Mouse (Mus musculus) stomach, adult 2 months (tissue): ENCODE results near the gene Klhl10. TPM values are rescaled to one million over a fixed set of nuclear protein-coding genes. Genes with fewer than 3 reads are reported as not detected.

ENCODE experiments used
- polyA plus RNA-seq: library from polyadenylated mRNA; depleted of rRNA; stranded (reverse); fragments of >200 nt; gene quantifications from 2 replicates; pipeline ENCODE4 v1.2.3, GENCODE M21; 2012; rRNA removed

Klhl10 gene
- 0.03 TPM in 1 of 2 replicates, not detected in the other for polyA plus RNA-seq

GRCm38 (mm10) chr11:100441797-100442196 is at the start of gene Klhl10, which contains the start of gene Nt5c3b:
TSS of gene Klhl10 (plus strand) at chr11:100441917.
TSS of gene Nt5c3b (minus strand) at chr11:100441808.

GRCm38 (mm10) chr11:100397600-100398389 is 43.9 kb upstream of the Klhl10 start, which contains the start of gene Jup:
TSS of gene Jup (minus strand) at chr11:100397763.

DNA sequence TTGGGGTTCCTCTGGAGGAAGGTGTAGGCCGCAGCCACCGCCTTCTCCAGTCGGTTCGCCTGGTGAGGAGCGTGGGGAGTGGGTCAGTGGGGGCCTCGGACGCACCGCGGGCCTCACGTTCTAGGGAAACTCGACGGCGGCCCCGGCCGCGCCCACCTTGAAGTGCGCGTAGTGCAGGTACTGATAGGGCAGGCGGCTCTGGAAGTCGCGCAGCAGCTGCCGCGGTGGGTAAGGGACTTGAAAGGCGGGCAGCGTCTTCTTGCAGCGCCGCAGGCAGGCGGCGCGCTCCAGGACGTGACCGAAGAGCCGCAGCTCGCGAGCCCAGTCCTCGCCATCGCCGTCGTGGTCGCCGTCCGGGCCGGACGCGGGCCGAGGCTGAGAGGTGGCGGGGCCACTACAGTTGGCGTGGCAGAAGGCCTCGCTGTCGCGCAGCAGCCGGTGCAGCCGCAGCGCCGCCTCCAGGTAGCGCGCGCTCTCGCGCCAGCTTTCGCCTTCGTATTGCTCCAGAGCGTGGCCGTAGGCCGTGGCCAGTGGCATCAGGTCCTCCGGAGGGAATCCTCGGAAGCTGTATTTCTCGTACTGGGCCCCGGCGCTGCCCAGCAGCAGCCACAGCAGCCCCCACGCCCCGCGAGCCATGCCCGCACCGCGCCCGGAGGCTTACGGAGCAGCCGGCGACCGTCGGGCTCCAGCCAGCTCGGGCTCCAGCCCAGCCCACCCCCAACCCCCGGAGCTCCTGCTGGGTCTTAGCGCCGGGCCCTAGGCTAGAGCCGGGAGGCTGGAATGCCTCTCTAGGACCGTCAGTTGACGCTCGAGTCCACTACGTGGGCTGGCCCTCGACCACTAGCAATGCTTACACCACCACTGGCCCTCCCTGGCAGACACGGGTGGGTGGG is 27.4 kb upstream of the Klhl10 start, which contains the start of gene P3h4:
Gene P3h4, minus strand, starts transcription at position 816 of the 893 bp plus-strand sequence.

DNA sequence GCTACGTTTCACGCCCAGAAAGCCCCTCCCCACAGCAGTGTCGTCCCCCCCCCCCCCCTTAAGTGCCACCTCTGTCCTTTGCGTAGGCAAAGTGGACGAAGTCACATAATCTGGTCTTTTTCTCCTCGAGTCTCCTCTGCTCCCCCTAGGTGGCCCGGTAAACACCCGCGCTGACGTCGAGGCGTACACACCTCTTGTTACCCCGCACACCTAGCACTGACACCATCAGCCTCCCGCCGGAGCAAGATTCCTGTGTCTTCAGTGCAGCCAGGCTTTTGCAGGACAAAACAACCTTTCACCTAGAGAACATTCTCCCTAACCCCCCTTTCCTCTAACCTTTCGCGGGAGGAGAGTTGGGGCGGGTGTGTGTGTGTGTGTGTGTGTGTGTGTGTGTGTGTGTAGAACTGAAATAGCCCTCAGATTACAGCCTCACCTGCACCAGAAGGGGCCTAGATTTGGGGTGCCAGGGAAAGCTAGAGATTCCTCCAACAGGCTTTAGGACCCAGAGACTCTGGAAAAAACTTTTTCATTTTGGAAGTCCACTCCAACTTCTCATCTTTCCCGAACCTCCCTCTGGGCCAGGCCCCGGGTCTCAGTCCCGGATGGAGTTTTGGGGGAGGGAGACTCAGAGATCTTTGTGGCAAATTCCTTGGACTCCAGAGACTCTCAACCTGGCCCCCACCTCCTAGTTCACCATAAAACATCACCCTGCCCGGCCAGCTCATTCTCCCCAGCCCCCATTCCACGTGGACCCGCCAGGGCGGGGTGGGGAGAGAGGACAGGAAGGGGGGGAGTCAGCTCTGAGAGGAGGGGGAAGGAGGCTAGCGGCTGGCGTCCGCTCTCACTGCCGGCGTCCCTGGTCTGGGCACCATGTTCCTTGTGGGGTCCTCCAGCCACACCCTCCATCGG is 26.5 kb upstream of the Klhl10 start, which contains the start of gene Fkbp10:
Gene Fkbp10, plus strand, starts transcription at position 784 of the 909 bp plus-strand sequence.

GRCm38 (mm10) chr11:100472197-100472934 is 30.6 kb downstream of the Klhl10 start, which contains the start of gene Klhl11:
TSS of gene Klhl11 (minus strand) at chr11:100472741.

Other genes with a start within 250 kb of the Klhl10 start
- not detected in 2 replicates for gene Krt9, start 248.7 kb upstream of the Klhl10 start, polyA plus RNA-seq
- 147 and 161 TPM in 2 replicates for gene Krt14, start 234.4 kb upstream of the Klhl10 start, polyA plus RNA-seq
- 5.1 and 6.5 TPM in 2 replicates for gene Krt16, start 193.0 kb upstream of the Klhl10 start, polyA plus RNA-seq
- gene Krt17, start 180.9 kb upstream of the Klhl10 start, polyA plus RNA-seq = 20.4 and 26.8 TPM in 2 replicates
- gene Krt42, start 172.0 kb upstream of the Klhl10 start, polyA plus RNA-seq = 0.11 and 0.31 TPM in 2 replicates
- 59.7 and 89.2 TPM in 2 replicates for gene Eif1, start 122.0 kb upstream of the Klhl10 start, polyA plus RNA-seq
- 1,071 and 1,807 TPM in 2 replicates for gene Gast, start 107.5 kb upstream of the Klhl10 start, polyA plus RNA-seq
- gene Hap1, start 85.8 kb upstream of the Klhl10 start, polyA plus RNA-seq = 3.8 and 4.4 TPM in 2 replicates
- gene Jup, start 44.2 kb upstream of the Klhl10 start, polyA plus RNA-seq = 512 and 547 TPM in 2 replicates
- 39.0 and 53.0 TPM in 2 replicates for gene P3h4, start 27.1 kb upstream of the Klhl10 start, polyA plus RNA-seq
- 18.7 and 21.9 TPM in 2 replicates for gene Fkbp10, start 26.2 kb upstream of the Klhl10 start, polyA plus RNA-seq
- 11.5 and 11.8 TPM in 2 replicates for gene Nt5c3b, start 109 bp upstream of the Klhl10 start, polyA plus RNA-seq
- gene Klhl11, start 30.8 kb downstream of the Klhl10 start, polyA plus RNA-seq = 0.87 and 1.6 TPM in 2 replicates
- 17.6 and 20.0 TPM in 2 replicates for gene Acly, start 86.1 kb downstream of the Klhl10 start, polyA plus RNA-seq
- 0.19 and 0.40 TPM in 2 replicates for gene Ttc25, start 103.7 kb downstream of the Klhl10 start, polyA plus RNA-seq
- 9.3 and 11.7 TPM in 2 replicates for gene Cnp, start 133.0 kb downstream of the Klhl10 start, polyA plus RNA-seq
- gene Nkiras2, start 177.3 kb downstream of the Klhl10 start, polyA plus RNA-seq = 45.0 and 47.0 TPM in 2 replicates
- gene Dnajc7, start 178.3 kb downstream of the Klhl10 start, polyA plus RNA-seq = 3.6 and 5.6 TPM in 2 replicates